Mouse (Mus musculus) frontal cortex, postnatal 36 days (tissue): ENCODE measurements at regions not wholly inside any gene's neighbourhood (a gene's known extent, or its start where the extent isn't known, plus 50 kb on each side); places are given as distances from the start of the nearest gene placed in this dataset.
"Not testable (repeated sequence)": the region's sequence is repeated elsewhere in the genome, so short reads cannot be mapped to it uniquely, and the experiment has no call there.

ENCODE experiments used
- DNase-seq, 2 experiments: peaks; one replicate each; pipeline ENCODE4 v3.0.0; 2022; ENCODE audit warnings: low spot score in 2 of 2

GRCm38 (mm10) chr17:13583475-13584233 lies 176.7 kb upstream of the Afdn start:
- DNase-seq: no peak

GRCm38 (mm10) chr17:13584394-13584793 lies 175.9 kb upstream of the Afdn start:
- DNase-seq: no peak

- DNase-seq: not testable (repeated sequence)
Measured at GRCm38 (mm10) chr17:13590240-13590837, 170.0 kb upstream of the Afdn start.
